Mouse (Mus musculus) B cell, adult 2 months (primary cell): ENCODE data around the gene Fam107a.

ENCODE experiments used
- DNase-seq, 2 experiments: peaks; one replicate each; pipeline ENCODE4 v3.0.0; 2022

Fam107a gene

DNA sequence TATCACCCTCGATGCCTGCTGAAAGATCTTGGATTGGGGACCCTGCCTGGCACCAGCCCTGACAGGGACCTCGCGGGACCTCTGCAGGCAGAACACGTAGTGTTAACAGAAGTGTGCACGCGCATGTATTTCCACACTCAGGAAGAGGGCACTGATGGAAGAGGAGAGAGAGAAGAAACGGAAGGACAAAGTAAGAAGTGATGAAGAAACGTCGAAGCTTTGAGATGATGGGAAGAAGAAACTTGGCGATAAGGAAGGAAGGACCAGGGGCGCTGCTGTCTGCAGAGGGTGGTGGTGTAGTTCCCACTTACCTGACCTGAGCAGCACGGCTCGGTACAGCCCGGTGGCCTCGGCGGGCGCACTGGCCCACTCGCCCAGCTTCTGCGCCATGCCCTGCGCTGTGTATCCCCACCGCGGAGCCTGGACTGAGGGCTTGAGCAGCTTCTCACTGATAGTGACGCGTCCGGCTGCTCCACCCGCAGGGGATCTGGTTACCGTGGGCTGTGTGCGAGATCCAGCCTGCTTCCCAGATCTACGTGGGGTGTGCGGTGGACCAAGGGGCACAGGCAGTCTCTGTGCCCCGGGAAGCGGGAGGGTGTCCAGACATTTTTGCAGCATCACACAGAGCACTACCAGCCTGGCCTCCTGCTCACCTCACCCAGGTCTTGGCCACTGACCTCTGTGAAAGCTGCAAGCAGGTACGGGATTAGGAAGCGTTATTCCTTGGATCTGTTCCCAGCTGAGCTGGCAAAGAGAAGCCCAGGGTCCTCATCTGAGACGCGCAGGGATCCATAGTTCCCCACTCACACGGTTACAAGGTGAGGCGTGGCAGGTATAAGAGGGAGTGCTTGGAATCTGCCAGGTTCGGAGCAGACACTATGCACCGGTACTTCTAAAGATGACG, at the start of gene Fam107a:
Fam107a (minus strand) TSS at position 830 of the 904 bp plus-strand sequence.
- no peak for DNase-seq

DNA sequence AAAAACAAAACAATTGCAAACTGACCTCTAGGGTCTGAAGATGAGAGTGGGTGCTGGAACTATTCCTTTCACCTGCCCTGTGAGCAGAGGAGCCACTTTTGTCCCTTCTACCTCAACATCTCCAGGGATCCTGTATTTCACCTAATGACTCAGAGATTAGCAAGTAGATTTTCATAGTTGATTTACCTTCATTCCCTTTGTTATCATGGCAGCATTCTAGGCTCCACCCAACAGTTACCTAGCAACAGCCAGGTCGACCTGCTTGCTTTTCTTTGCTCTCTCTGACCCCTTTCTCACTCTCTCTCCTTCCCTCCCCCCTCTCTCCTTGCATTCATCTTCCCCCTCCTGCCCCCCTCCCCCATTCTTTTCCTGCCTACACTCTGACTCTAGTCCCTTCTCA, 49.3 kb upstream of the Fam107a start:
- DNase-seq = no peak

DNA sequence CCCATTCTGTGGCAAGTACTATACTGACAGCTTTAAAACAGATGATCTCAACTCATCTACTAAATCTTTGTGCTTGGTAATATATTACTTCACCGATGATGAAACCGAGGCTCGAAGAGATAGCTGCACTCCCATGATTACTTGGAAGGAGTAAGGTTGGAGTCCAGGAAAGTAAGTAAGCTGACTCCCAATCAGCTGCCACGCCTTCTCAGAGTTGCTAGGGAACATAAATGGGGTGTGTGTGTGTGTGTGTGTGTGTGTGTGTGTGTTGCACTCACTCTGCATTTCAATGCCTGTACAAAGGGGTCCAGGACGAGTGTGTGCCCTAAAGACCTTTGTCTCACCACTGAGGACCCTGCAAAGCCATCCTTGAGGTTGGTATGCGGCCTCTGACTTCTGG, 48.0 kb upstream of the Fam107a start:
- no peak for DNase-seq

DNA sequence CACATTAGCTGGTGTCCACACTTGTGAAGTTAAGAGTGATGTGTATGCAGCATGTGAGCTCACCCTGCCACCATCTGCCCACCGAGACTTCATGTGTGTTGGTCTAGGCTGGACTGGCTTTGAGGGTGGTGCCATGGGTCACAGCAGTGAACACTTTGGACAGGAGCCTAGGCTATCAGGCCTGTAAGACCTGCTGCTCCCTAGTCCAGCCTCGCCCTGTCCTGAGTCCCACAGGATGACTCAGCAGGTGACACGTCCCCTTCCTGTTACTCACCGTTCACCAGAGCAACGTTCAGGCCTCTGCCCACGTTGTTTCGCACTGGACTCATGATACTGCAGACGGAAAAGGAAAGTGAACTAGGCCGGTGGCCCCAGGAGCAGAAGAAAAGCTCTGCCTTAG, 39.0 kb upstream of the Fam107a start:
- DNase-seq = no peak

DNA sequence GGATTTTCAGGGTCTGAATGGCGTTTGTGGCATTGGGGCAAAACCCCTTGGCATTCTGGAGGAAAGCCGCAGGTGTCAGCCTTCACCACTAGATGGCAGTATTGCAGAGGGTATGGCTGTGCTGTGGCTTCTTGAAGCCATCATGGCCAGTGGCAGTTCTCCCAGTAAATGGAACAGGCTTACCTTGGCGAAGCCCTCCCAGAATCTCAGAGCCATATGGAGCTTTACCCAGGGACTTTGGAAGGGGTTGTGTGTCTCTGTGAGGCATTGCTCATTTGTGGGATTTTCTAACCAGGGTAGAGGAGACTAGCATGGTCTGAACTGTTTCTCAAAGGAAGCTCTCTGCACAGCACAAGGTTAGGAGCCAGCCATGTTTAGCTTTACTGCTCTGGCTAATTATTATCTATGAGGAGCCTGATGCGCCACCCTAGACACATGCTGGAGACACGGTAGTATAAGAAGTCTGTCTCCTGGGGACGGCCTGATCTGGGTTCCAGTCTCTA, 38.2 kb upstream of the Fam107a start:
- peak; percentile 62 to 66 for DNase-seq

DNA sequence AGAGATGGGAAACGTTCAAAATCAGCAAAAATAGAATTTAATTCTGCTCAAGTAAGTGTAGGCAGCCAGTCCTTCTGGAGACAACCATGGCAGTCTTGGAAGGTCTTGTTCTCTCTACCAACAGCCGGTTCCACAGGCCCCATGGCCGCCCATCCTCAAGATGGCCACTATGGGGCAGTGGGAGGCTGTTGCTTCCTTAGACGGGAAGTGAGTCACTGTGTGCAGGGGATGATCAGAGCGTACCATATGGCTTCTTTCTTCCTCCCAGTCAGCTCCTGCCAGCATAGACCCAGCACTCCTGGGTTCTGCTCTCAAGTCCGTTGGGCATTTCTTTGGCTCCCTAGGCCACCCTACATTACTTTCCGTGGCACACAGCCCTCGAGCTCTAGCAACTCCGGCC, 31.1 kb upstream of the Fam107a start:
- no peak for DNase-seq

DNA sequence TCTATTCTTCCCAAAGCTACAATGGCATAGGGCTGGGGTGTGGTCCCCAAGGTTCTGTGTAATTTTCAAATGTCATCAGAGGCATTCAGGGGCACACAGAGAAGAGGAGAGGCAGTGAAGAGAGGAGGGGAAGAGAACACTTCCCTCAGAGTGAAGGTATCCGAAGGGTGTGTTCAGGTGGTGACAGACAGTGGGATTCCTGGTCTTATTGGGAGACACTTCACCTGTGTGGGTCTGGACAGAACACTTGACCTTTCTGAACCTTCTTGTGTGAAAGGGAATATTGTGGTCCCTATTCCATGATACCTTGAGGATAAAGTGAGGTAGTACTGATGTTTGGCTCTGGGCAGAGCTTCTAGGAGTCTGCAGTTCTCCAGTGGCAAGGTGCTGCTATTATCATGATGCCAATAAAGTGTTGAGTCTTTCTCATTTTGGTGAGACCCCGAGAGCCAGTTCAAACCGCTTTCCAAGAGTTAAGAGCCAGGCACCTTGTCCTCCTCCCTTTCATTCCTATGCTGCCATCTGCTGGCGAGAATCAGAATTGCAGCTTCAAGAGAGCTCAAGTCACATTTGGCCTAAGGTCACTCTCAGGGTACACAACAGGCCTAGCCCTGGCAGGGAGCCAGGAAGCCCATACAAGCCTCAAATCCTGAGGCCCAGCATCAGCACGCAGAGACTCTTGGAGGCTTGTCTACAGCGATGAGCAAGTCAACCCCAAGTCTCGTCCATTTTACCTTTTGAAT, 28.6 kb upstream of the Fam107a start:
- DNase-seq = peak; percentile 81

DNA sequence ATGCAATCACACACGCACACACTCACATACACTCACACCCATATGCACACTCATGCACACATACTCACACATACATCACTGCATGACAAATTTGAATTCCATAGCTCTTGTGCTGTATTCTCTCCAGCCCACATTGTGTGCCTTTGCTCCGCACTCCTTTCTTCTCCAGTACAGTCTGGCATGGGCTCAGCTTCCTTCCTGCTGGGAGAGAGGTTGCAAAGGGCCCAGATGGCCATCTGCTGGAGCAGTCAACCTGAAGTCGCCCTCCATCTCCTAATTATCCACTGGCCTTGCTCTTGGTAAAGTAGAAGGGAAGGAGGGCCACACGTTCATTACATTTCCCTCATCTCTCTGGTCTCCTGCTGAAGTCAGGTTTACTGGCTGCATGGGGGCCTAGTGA, 27.7 kb upstream of the Fam107a start:
- DNase-seq = no peak

DNA sequence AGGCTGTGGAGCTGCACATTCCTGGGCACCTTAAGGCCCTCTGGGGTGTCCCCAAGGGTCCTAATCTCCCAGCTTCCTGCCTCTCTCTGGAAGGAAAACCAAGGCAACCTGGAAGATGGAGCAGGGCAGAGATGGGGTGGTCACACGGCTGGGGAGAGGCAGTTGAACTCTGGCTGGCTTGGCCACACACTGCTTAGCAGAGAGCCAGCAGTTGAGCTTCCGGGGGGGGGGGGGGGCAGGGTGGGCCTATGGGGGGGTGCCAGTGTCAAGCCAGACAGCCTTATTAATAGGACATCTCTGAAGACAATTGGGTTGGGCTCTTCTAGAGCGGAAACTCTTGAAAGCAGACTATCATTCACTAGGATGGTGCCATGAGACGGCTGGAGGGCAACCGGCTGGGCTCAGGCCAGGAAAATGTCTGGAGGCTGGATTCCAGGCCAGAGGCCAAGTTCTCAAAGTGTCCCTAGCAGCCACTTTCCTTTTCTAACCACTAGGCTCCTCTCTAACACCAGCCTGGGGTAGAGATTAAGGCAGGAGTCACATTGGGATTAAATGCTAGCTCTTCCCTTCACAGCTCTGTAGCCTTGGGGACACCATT, 24.8 kb upstream of the Fam107a start:
- no peak for DNase-seq

DNA sequence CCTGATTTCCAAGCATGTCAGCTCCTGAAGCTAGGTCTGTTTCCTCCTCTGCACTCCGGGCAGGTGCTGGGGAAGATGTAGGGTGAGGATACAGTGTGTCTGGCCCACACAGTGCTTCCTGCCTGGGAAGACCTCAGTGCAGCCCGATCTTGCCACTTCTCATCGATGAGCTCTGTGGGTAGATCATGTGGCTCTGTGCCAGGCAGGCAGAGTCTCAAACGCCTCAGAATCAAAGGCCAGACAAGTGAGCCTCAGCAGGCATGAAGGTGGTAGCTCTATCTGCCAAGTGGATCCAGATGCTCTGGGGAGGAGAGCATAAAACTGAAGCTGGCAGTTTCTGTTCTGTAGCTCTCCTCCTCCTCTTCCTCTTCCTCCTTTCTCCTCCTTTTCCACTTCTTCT, 22.4 kb upstream of the Fam107a start:
- DNase-seq = no peak

DNA sequence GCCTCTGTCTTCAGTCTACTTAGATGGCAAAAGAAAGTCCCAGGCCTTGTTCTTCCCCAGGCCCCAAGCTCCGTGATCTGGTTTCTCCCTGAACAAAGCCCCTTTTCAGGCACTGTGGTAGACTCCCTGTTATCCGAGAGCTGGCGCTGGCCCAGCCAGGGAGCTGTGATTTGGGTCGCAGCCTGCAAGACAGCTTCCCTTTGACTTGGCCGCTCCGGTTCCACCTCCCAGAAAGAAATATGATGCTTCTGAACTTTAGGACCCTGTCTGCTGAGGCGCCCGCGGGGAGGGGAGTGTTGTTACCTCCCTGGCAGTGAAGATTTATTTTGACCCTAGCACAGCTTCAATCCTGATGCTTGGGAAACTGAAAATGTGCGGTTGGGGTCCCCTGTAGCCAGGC, 18.1 kb upstream of the Fam107a start:
- DNase-seq = no peak

DNA sequence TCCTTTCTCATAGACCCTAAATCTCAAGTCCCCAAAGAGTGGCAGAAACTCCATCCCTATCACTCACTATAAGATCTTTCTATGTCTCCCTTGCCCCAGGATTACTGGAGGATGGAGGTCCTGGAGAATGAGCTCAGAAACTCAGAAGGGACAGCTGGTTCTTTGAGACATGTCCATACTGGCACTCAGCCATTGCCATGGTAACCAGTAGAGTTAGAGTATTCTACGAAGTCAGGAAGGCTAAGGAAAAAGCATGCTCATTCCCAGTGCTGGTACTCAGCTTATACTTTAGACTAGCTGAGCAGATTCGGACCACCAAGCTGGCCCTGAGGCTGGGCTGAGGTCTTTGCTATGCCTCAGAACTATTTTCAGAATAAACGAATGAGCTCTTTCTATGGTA, 16.7 kb upstream of the Fam107a start:
- DNase-seq = no peak

DNA sequence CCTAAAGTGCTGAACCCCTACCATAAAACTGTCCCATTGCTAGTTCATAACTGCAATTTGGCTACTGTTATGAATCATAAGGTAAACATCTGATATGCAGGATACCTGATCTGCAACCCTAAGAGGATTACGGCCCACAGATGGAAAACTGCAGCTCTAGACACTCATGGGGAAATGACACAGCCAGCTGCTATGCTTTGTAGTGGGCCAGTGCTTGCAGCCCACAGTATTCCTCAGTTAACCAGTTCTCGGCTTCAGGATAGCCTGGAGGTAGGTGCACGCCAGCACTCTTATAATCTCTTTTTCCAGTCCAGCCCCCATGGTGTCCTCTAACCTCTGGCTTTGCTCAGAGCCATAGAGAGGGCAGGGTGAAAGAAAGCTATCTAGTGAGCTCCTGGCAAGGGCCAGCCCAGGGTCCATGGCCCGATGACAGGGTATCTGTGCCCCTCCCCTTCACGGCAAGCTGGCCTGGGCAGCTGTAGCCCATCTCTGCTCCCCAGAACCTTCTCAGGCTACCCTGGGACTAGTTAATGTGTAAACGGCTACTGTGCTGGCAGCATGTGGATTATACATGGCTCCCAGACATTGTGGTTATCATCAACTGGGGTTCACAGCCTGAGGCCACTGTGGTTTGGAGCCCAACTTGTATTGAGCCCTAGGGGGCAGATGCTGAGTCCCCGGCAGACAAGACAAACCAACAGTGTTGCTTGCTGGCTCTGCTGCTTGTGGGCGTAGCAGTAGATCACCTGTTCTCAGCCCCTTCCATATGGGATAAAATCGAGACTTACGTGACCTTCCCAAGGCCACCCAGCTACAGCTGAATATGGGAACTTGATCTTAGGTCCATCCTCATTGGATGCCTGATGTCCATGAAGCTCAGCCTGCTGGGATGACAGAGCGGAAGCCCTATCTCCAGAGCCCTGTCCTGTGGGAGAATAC, 14.8 kb upstream of the Fam107a start:
- no peak for DNase-seq

DNA sequence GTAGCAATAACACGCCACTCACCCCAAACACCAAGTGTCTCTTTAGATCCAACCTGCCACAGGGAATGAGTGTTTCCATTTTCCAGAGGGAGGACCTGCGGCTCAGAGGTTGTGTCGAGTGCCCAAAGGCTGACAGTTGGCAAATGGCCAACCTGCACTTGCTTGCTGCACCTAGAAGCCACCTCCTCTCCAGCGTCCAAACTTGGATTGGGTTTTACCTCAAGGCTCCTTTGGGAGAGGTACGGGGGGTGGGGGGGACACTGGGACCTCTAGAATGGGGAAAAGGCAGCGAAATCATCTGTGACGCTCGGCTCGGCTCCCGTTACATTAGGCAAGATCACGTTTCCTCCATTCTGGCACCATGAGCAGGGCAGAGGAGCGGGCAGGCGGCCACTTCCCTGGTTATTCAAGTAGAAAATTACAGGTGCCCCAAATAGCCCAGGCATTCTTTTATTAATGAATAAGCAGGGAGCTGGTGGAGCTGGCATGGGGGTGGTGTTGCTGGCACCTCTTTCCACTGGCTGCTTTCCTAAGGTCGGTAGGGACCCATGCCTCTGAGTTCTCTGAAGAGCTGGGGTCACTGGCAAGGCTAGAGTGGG, 13.6 kb upstream of the Fam107a start:
- DNase-seq = no peak

DNA sequence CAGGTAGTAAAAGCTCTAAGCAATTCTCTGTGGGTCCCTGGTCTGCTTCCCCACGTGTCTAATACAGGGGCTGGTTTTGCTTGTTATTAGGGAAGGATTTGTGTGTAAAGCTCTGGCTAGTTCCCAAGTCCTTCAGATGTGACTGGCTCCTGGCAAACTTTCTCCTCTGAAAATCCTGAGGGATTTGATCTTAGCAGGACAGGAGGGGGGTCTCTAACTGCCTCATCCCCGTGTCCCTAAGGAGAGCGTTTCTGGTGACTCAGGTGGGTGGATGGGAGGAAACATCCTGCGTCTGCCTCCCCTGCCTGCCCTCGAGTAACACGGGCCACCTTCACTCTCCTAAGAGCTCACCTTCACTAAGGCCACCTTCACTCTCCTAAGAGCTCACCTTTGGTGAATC, 12.6 kb upstream of the Fam107a start:
- DNase-seq = no peak

DNA sequence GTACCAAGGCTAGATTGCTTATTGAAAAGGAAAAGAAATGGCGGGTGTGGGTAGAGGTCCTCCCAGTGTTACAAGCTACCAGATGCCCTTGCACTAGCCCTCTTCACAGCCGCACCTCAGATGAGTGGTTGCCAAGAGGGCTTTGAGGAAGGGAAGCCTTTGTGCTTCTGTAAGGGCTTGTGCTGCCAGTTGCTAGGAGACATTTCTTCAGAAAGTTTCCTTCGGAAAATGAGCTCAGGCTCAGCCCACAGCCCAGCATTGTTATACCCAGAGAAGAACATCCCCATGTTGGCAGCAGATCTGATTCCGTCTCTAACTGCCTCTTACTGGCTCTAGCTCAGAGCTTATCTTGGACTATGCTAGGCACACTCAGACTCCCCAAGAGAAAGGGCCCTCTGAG, 11.7 kb upstream of the Fam107a start:
- no peak for DNase-seq

DNA sequence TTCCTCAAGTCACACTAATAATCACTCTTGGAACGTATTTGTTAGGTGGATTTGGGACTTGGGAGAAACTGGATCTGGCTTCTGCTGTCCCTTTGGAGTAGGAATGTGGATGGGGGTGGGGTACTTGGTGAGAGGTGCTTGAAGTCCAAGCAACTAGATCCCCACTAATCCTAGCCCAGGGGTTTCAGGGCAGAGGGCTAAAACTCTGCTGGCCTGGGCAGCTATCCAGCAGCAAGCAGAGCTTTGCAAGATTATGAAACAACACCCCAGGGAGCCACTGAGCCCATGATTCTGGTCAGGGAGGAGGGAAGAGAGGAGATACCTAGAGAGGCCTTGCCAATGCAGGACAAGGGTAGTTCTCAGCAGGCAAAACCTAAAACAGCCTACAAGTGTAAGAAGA, 9.5 kb upstream of the Fam107a start:
- no peak for DNase-seq

DNA sequence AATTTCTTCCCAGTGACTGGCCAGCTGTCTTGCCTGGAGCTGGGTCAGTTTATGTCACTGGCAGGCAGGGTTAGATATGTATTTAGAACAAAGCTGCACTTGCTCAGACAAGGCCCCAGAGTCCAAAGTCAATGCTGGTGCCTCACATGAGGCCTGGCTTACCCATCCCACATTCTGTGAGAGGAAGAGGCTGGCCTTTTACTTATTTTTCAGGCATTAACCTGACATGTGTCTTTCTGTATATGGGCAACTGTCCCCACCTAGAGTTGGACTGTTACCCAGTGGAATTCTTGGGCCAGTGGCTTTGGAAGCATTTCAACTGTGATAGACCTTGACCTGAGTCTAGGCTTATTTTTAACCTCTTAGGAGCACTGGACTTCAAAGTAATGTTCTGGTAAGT, 9.1 kb upstream of the Fam107a start:
- no peak for DNase-seq

DNA sequence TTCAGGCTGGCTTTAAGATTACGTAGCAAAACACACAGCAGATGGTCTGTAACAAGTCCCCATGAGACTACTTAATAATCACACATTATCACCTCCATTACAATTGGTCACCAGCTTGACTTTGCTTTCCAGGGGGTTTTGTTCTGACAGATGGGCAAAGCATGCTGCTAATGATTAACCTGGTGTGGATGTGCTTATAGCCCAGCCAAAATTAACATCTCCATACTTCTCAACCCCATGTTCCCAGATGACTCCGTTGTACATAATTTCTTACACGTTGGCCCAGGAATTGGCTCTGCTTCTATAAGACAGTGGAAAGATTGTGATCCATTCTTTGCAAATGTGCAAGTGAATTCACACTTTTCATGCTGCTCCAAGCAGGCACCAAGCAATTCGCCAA, 7.9 kb upstream of the Fam107a start:
- DNase-seq = no peak

DNA sequence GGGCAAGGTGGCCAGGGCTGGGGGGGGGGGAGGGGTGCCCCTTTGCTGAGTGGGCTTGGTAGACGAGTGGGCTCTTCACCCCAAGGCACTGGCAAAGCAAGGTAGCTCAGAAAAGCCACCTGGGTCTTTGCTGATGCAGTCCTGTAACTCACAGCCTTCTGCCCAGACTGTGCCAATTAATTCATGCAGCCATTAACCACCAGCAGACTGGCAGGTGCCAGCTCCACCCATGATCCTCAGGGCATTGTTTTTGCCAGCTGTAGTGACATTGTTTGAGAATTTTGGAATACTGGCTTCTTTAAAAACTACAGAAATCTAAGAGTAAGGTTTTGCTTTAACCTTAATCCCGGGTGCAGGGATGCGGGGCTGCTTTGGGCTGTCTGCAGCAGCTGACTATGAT, 2.7 kb upstream of the Fam107a start:
- DNase-seq = no peak

DNA sequence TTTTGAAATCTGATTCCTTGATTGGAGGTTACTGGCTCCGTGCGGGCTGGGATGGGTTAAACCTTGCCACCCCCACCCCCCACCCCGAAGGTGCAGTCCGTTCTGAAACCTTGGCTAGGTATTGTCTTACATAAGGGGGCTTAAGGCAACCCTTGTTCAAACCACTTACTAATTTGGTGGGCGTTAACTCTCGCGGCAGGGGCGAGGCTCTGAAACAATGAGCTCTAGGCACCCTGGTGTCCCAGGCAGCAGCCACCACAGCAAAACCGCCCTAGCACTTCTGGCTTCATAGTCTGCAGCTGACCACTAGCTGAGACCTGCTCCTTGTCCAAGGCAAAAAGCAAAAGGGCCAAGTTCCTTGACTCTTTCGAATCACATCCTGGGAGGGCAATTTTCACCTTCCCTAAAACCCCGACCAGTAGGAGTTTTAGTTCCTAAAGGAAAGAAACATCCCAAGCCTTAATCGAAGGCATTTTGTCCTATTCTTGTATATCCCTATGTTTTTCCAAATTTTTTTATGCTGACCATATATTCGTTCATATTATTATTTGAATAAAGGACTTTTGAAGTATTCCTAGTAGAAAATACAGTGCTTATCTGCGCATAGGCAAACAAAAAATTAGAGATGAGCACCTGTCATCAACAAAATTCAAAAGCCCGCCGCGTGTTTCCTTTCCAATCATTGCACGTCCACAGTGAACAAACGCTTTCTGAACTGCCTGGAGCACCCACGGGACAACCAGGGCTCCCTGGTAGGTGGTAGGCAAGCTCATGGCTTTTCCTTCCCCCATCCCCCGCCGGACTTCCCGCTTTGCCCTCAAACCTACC, 1.2 kb downstream of the Fam107a start:
- DNase-seq = no peak
